Mouse (Mus musculus) neural tube, embryonic 13.5 days (tissue): Measurements from ENCODE around the gene Itprid1. TPM values are rescaled to one million over a fixed set of nuclear protein-coding genes. Genes with fewer than 3 reads are reported as not detected.

Experiments
- ATAC-seq: fragments of 200-750 bp; cut with Nextera tagmentation; 2 replicates; pipeline ENCODE4 v1.8.0; 2017; ENCODE audit warnings: low read depth, mild to moderate bottlenecking, moderate TSS enrichment, moderate library complexity
- H3K27ac ChIP-seq: fragments of 300-500 bp; sonication (generic); replicated peaks from 2 replicates; pipeline ENCODE4 v1.5.1; 2015; ENCODE audit warnings: moderate library complexity, mild to moderate bottlenecking, inconsistent platforms
- H3K27me3 ChIP-seq: fragments of 300-500 bp; sonication (generic); 2 replicates; pipeline ENCODE4 v1.6.1; 2015; ENCODE audit warnings: mild to moderate bottlenecking, inconsistent platforms
- H3K36me3 ChIP-seq: fragments of 300-500 bp; sonication (generic); 2 replicates; pipeline ENCODE4 v1.6.1; 2015; ENCODE audit warnings: mild to moderate bottlenecking, inconsistent platforms
- H3K4me1 ChIP-seq: fragments of 300-500 bp; sonication (generic); replicated peaks from 2 replicates; pipeline ENCODE4 v1.6.1; 2015; ENCODE audit warnings: inconsistent platforms
- H3K4me2 ChIP-seq: fragments of 300-500 bp; sonication (generic); 2 replicates; pipeline ENCODE4 v1.6.1; 2015; ENCODE audit warnings: inconsistent platforms, mild to moderate bottlenecking, moderate library complexity
- H3K4me3 ChIP-seq: fragments of 300-500 bp; sonication (generic); 2 replicates; pipeline ENCODE4 v1.5.1; 2015; ENCODE audit warnings: mild to moderate bottlenecking, inconsistent platforms
- H3K9ac ChIP-seq: fragments of 300-500 bp; sonication (generic); 2 replicates; pipeline ENCODE4 v1.6.1; 2015; ENCODE audit warnings: moderate library complexity, mild to moderate bottlenecking, inconsistent platforms
- H3K9me3 ChIP-seq: fragments of 300-500 bp; sonication (generic); 2 replicates; pipeline ENCODE4 v1.6.1; 2016; ENCODE audit warnings: inconsistent platforms
- whole genome bisulfite sequencing: fragments of 180-500 bp; shearing (Covaris S2); methylation state at CpG from one replicate; pipeline ENCODE4 v1.1.7; 2015; 5-methylcytosine and 5-hydroxymethylcytosine counted together
- polyA plus RNA-seq: library from polyadenylated mRNA; unstranded; fragments of >200 nt; fragmentation: Nextera tagmentation; extraction: Ambion mirVana; gene quantifications from 2 replicates; pipeline ENCODE4 v1.2.1, GENCODE M21; 2015

The Itprid1 gene
- polyA plus RNA-seq, 1 experiment from 2014 or later: not detected

- Histone ChIP-seq H3K36me3 (no peaks in the 10 kb centered on the region), H3K27me3 (no peaks in the 10 kb centered on the region), H3K9me3 (no peaks in the 10 kb centered on the region), H3K4me2 (no peak overlapping the region), H3K27ac (no peak overlapping the region), H3K9ac (no peak overlapping the region), H3K4me3 (no peak overlapping the region), H3K4me1 (no peaks in the 10 kb centered on the region)
- no peak for ATAC-seq
- 90% methylated on average over 8 of the region's 8 CpGs for WGBS
These were observed 25.5 kb upstream of the Itprid1 start for GRCm38 (mm10) chr6:55811153-55811552.

DNA sequence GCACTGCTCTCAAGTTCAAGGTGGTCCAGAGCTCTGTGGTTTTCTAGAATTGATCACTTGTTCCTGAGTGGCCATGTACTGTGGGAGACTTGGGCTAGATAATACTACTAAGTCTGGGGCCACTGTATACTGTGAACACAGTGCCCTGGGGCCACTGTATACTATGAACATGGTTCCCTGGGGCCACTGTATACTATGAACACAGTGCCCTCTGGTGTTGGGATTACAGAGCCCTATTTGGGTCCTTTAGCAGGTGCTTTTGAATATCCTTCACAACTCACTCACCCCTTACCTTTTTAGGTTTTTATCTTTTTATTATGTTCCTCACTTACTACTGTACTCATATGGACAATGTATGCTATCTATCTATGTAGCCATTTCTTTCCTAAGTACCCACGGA lies 24.3 kb upstream of the Itprid1 start:
- WGBS: 76% methylated on average over 1 of the region's 1 CpGs
- H3K36me3 ChIP-seq: no peaks in the 10 kb centered on the region
- no peak overlapping the region for H3K27ac ChIP-seq
- no peak overlapping the region for H3K9ac ChIP-seq
- H3K4me1 ChIP-seq: no peaks in the 10 kb centered on the region
- H3K4me3 ChIP-seq: no peak overlapping the region
- no peak for ATAC-seq
- H3K27me3 ChIP-seq: no peaks in the 10 kb centered on the region
- H3K4me2 ChIP-seq: no peak overlapping the region
- no peaks in the 10 kb centered on the region for H3K9me3 ChIP-seq

GRCm38 (mm10) chr6:55814184-55814926 lies 22.3 kb upstream of the Itprid1 start:
- H3K36me3 ChIP-seq: no peaks in the 10 kb centered on the region
- WGBS: 73% methylated on average over 12 of the region's 12 CpGs
- no peaks in the 10 kb centered on the region for H3K9me3 ChIP-seq
- no peak overlapping the region for H3K4me2 ChIP-seq
- no peak for ATAC-seq
- H3K27me3 ChIP-seq: no peaks in the 10 kb centered on the region
- H3K4me3 ChIP-seq: no peak overlapping the region
- H3K9ac ChIP-seq: no peak overlapping the region
- H3K4me1 ChIP-seq: peaks cover 9% of the 10 kb centered on the region
- H3K27ac ChIP-seq: no peak overlapping the region

GRCm38 (mm10) chr6:55816911-55817310 lies 19.8 kb upstream of the Itprid1 start:
- Histone ChIP-seq H3K36me3 (no peaks in the 10 kb centered on the region), H3K4me3 (no peak overlapping the region), H3K4me2 (no peak overlapping the region), H3K9ac (no peak overlapping the region), H3K4me1 (peaks cover 9% of the 10 kb centered on the region), H3K9me3 (no peaks in the 10 kb centered on the region), H3K27ac (no peak overlapping the region), H3K27me3 (no peaks in the 10 kb centered on the region)
- no peak for ATAC-seq
- 88% methylated on average over 5 of the region's 5 CpGs for WGBS

- no peak overlapping the region for H3K9ac ChIP-seq
- H3K36me3 ChIP-seq: no peaks in the 10 kb centered on the region
- H3K4me1 ChIP-seq: no peaks in the 10 kb centered on the region
- 95% methylated on average over 6 of the region's 6 CpGs for WGBS
- H3K4me2 ChIP-seq: no peak overlapping the region
- no peak for ATAC-seq
- no peak overlapping the region for H3K4me3 ChIP-seq
- H3K27ac ChIP-seq: no peak overlapping the region
- H3K27me3 ChIP-seq: no peaks in the 10 kb centered on the region
- H3K9me3 ChIP-seq: no peaks in the 10 kb centered on the region
These were observed 7.0 kb upstream of the Itprid1 start for GRCm38 (mm10) chr6:55829722-55830121.

DNA sequence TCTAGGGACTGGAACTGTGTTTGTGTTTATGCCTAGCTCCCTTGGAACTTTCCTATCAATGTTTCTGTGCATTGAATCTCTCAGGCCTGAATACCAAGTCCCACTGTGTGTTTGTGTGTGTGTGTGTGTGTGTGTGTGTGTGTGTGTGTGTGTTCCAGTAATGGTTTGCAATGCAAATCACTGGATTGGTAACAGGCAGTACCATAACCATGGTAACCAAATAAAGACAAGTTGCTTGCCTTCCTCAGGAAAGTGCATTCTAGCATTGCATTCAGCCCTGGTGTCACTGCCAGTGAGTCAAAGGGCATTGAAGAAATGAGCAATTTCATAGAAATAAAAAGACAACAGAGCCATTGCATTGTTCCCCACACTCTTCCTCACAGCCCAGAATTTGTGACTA lies 15.9 kb downstream of the Itprid1 start:
- H3K27ac ChIP-seq: no peak overlapping the region
- no peak overlapping the region for H3K4me3 ChIP-seq
- H3K4me1 ChIP-seq: no peaks in the 10 kb centered on the region
- no peaks in the 10 kb centered on the region for H3K36me3 ChIP-seq
- no peaks in the 10 kb centered on the region for H3K27me3 ChIP-seq
- H3K4me2 ChIP-seq: no peak overlapping the region
- ATAC-seq: no peak
- no peak overlapping the region for H3K9ac ChIP-seq
- no peaks in the 10 kb centered on the region for H3K9me3 ChIP-seq

- Histone ChIP-seq H3K27me3 (no peaks in the 10 kb centered on the region), H3K4me1 (no peaks in the 10 kb centered on the region)
- WGBS: 87% methylated on average over 4 of the region's 4 CpGs
These were observed 19.4 kb downstream of the Itprid1 start for GRCm38 (mm10) chr6:55856085-55856484.

GRCm38 (mm10) chr6:55865206-55865605 lies 28.5 kb downstream of the Itprid1 start:
- no peaks in the 10 kb centered on the region for H3K4me1 ChIP-seq
- no peaks in the 10 kb centered on the region for H3K36me3 ChIP-seq
- H3K9me3 ChIP-seq: no peaks in the 10 kb centered on the region
- no peaks in the 10 kb centered on the region for H3K27me3 ChIP-seq
- H3K4me2 ChIP-seq: no peak overlapping the region
- ATAC-seq: no peak
- no peak overlapping the region for H3K27ac ChIP-seq
- WGBS: 84% methylated on average over 2 of the region's 2 CpGs
- H3K4me3 ChIP-seq: no peak overlapping the region
- no peak overlapping the region for H3K9ac ChIP-seq

More at GRCm38 (mm10) chr6:55856085-55856484, 19.4 kb downstream of the Itprid1 start:
- H3K9me3 ChIP-seq: no peaks in the 10 kb centered on the region
- H3K4me3 ChIP-seq: no peak overlapping the region
- H3K27ac ChIP-seq: no peak overlapping the region
- H3K36me3 ChIP-seq: no peaks in the 10 kb centered on the region
- ATAC-seq: no peak
- H3K4me2 ChIP-seq: no peak overlapping the region
- H3K9ac ChIP-seq: no peak overlapping the region

- Histone ChIP-seq H3K4me3 (no peak overlapping the region), H3K4me2 (no peak overlapping the region), H3K36me3 (no peaks in the 10 kb centered on the region), H3K9ac (no peak overlapping the region), H3K27ac (no peak overlapping the region), H3K9me3 (no peaks in the 10 kb centered on the region), H3K27me3 (no peaks in the 10 kb centered on the region), H3K4me1 (no peaks in the 10 kb centered on the region)
- ATAC-seq: no peak
- WGBS: 58% methylated on average over 5 of the region's 5 CpGs
These were observed 42.8 kb downstream of the Itprid1 start for GRCm38 (mm10) chr6:55879356-55879960.

DNA sequence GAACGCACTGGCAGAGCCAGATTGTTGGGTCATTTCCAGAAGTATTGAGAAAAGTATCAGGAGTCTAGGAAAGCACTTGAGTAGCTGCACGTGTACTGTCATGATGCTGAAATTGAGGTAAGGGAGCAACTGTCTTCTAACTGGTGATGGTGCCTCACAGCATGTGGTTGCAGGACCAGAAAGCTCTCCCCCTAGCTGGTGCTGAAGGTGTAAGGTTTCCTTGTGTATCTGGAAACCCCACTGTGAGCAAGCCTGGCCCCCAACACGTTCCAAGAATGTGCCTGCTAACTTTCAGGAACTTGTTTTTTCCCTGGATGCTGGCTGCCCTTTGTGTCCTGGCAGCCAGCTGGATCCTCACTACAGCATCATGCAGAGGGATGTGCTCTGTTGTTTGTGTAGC lies 44.2 kb downstream of the Itprid1 start:
- no peaks in the 10 kb centered on the region for H3K9me3 ChIP-seq
- 26% methylated on average over 3 of the region's 3 CpGs for WGBS
- H3K4me2 ChIP-seq: no peak overlapping the region
- no peaks in the 10 kb centered on the region for H3K36me3 ChIP-seq
- no peaks in the 10 kb centered on the region for H3K27me3 ChIP-seq
- no peak overlapping the region for H3K4me3 ChIP-seq
- no peak overlapping the region for H3K27ac ChIP-seq
- no peaks in the 10 kb centered on the region for H3K4me1 ChIP-seq
- ATAC-seq: no peak
- no peak overlapping the region for H3K9ac ChIP-seq

GRCm38 (mm10) chr6:55887598-55887997 lies 50.9 kb downstream of the Itprid1 start:
- 85% methylated on average over 1 of the region's 1 CpGs for WGBS
- H3K4me2 ChIP-seq: no peak overlapping the region
- no peak overlapping the region for H3K4me3 ChIP-seq
- H3K27me3 ChIP-seq: no peaks in the 10 kb centered on the region
- H3K4me1 ChIP-seq: no peaks in the 10 kb centered on the region
- no peak overlapping the region for H3K9ac ChIP-seq
- no peaks in the 10 kb centered on the region for H3K9me3 ChIP-seq
- H3K27ac ChIP-seq: no peak overlapping the region
- ATAC-seq: no peak
- H3K36me3 ChIP-seq: no peaks in the 10 kb centered on the region

DNA sequence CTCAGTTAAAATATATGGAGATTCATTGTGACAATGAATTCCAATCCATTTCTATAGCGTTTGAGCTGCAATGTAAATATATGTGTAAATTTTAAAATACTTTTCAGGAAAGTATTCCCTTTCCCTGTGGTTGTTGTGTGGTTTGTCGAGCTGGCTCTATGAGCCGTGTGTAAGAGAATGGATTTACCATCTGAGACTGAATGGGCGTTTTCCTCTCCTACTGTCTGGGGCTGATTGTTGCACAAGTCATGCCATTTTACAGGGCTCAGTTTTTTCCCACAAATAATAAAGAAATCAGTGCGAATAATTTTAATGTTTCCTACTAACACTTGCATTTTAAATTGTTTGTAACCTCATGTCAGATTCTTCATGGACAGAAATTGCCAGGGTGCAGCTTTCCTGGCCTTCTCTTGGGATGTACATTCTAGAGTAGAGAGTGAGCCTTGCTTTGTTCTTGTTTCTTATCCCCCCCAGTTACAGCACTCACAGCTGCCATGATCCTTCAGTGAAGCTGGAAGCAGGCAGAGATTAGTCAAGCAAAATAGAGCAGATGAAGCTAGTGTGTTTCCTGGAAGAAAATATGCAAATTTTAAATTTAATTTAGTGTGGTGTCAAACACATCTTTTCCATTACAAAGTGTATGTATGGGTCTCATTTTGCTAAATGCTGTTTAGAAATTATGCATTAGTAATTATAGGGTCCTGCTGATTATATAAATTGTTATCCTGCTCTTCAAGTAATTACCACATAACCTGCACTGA lies 65.1 kb downstream of the Itprid1 start:
- H3K9me3 ChIP-seq: no peaks in the 10 kb centered on the region
- no peaks in the 10 kb centered on the region for H3K36me3 ChIP-seq
- WGBS: 82% methylated on average over 5 of the region's 5 CpGs
- no peak overlapping the region for H3K4me3 ChIP-seq
- no peaks in the 10 kb centered on the region for H3K4me1 ChIP-seq
- no peak overlapping the region for H3K9ac ChIP-seq
- H3K27me3 ChIP-seq: no peaks in the 10 kb centered on the region
- H3K4me2 ChIP-seq: no peak overlapping the region
- peak overlapping the region; percentile 6; the same call in 1 of the 2 replicates for H3K27ac ChIP-seq
- ATAC-seq: no peak
